Mouse (Mus musculus): ENCODE data around the gene Polr2l.

- TF ChIP-seq CTCF (IDR thresholded peaks at IDR 0.05; ENCODE audit: borderline replicate concordance, insufficient read depth, low read depth, low read length) = no peak
- TF ChIP-seq POLR2A (IDR thresholded peaks at IDR 0.05; ENCODE audit: borderline replicate concordance, insufficient read depth, low read length) = no peak
Measured at GRCm38 (mm10) chr7:141443828-141444237, 31.1 kb downstream of the Polr2l start, which contains the start of gene Pidd1.

Measured in cerebellum, adult 2 months (tissue).